ENCODE assay signal across 11 mouse cellular contexts in the genomic region with DNA sequence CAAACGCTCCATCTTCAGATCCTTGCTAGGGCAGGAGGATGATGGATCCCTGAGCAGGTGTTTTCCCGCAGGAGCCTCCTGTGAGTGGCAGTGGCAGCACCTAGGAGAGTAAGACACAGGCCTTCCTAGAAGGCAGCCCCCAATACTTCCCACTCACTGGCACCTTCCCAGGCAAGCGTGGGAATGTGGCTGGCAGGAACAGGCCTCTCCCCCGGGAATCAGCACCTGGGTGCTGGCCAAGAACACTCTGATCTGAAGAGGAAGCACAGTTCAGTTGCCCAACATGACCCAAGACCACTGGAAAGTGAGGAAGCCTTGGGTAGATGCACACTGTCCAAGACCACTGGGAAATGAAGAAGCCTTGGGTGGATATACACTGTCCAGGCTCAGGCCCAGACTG. TPM values are rescaled to one million over a fixed set of nuclear protein-coding genes. Genes with fewer than 3 reads are reported as not detected.
DNase-seq lines count a peak whose midpoint lies in the region; ATAC-seq and TF ChIP-seq lines count a peak whose summit lies in the region.
"Had no signal": no experiment of that assay in that cellular context is flagged by ENCODE, and none has a peak within 500 bp of the region (broad histone marks: within the 10 kb centered on the region; RNA-seq: fewer than 3 reads in every experiment).

No protein-coding gene starts in this region.

- peak; percentile 64 for TF ChIP-seq EP300 in lung, postnatal 0 days (IDR thresholded peaks at IDR 0.05)

- WGBS in hindbrain, embryonic 10.5 days: 85% methylated on average over 4 of the region's 4 CpGs
- WGBS in hindbrain, embryonic 11.5 days: 79% methylated on average over 4 of the region's 4 CpGs
- 82% methylated on average over 4 of the region's 4 CpGs for WGBS in heart, embryonic 10.5 days
- WGBS in lung, postnatal 0 days: 41% methylated on average over 4 of the region's 4 CpGs
- WGBS in forebrain, embryonic 12.5 days: 90% methylated on average over 4 of the region's 4 CpGs

- H3K36me3 ChIP-seq in hindbrain, embryonic 10.5 days: no peaks in the 10 kb centered on the region
- no peaks in the 10 kb centered on the region for H3K36me3 ChIP-seq in hindbrain, embryonic 11.5 days (ENCODE audit: control insufficient read depth, insufficient read depth, low read length)
- H3K36me3 ChIP-seq in heart, embryonic 10.5 days: no peaks in the 10 kb centered on the region
- H3K36me3 ChIP-seq in lung, postnatal 0 days (ENCODE audit: insufficient read depth, low read length): no peaks in the 10 kb centered on the region
- no peaks in the 10 kb centered on the region for H3K36me3 ChIP-seq in forebrain, embryonic 12.5 days (replicated peaks)
- H3K36me3 ChIP-seq: liver, embryonic 13.5 days had no signal

- peaks cover 34% of the 10 kb centered on the region for H3K4me1 ChIP-seq in hindbrain, embryonic 10.5 days (replicated peaks)
- no peaks in the 10 kb centered on the region for H3K4me1 ChIP-seq in hindbrain, embryonic 11.5 days (replicated peaks; ENCODE audit: control insufficient read depth, insufficient read depth, low read length)
- H3K4me1 ChIP-seq in heart, embryonic 10.5 days: peaks cover 41% of the 10 kb centered on the region
- peaks cover 48% of the 10 kb centered on the region for H3K4me1 ChIP-seq in lung, postnatal 0 days (ENCODE audit: insufficient read depth, low read depth, low read length)
- peaks cover 7% of the 10 kb centered on the region; the same call in 1 of the 2 replicates for H3K4me1 ChIP-seq in forebrain, embryonic 12.5 days

- 0 out of 2 replicates have a peak overlapping the region, but pooled peaks have one; percentile 46 for H3K27ac ChIP-seq in hindbrain, embryonic 10.5 days
- H3K27ac ChIP-seq in hindbrain, embryonic 11.5 days (ENCODE audit: low read depth, low read length): no peak overlapping the region
- H3K27ac ChIP-seq in heart, embryonic 10.5 days: 0 out of 2 replicates have a peak overlapping the region, but pooled peaks have one; percentile 32
- H3K27ac ChIP-seq in lung, postnatal 0 days (ENCODE audit: low read length): no peak overlapping the region
- H3K27ac ChIP-seq in forebrain, embryonic 12.5 days: no peak overlapping the region
- H3K27ac ChIP-seq: liver, embryonic 13.5 days had no signal

- no peak overlapping the region for H3K4me3 ChIP-seq in hindbrain, embryonic 10.5 days
- H3K4me3 ChIP-seq in hindbrain, embryonic 11.5 days (ENCODE audit: low read depth, low read length): no peak overlapping the region
- no peak overlapping the region for H3K4me3 ChIP-seq in heart, embryonic 10.5 days
- no peak overlapping the region for H3K4me3 ChIP-seq in lung, postnatal 0 days (ENCODE audit: low read depth, low read length)
- H3K4me3 ChIP-seq in forebrain, embryonic 12.5 days (replicated peaks): no peak overlapping the region
- H3K4me3 ChIP-seq: liver, embryonic 13.5 days had no signal

- no peak overlapping the region for H3K9ac ChIP-seq in hindbrain, embryonic 11.5 days (ENCODE audit: low read depth, low read length)
- no peak overlapping the region for H3K9ac ChIP-seq in lung, postnatal 0 days (replicated peaks; ENCODE audit: low read depth)
- no peak overlapping the region for H3K9ac ChIP-seq in forebrain, embryonic 12.5 days
- H3K9ac ChIP-seq: liver, embryonic 13.5 days had no signal

- DNase-seq in hindbrain, embryonic 10.5 days (ENCODE audit: low spot score): no peak
- DNase-seq in hindbrain, embryonic 11.5 days (ENCODE audit: low spot score): no peak
- peak; percentile 82 for DNase-seq in adrenal gland, postnatal 14 days
- DNase-seq in heart, embryonic 10.5 days (ENCODE audit: low spot score): no peak
- DNase-seq in lung, postnatal 0 days (ENCODE audit: low spot score): peak; percentile 66
- no peak for DNase-seq in thymus, adult 18-20 months
- DNase-seq in cerebellum, postnatal 36 days: no peak
- DNase-seq: liver, embryonic 13.5 days had no signal

- no peak for TF ChIP-seq CTCF in lung, postnatal 0 days (IDR thresholded peaks at IDR 0.05)

- no peaks in the 10 kb centered on the region; the same call in 1 of the 2 replicates for H3K27me3 ChIP-seq in hindbrain, embryonic 10.5 days (ENCODE audit: insufficient read depth, poor library complexity, severe bottlenecking)
- no peaks in the 10 kb centered on the region for H3K27me3 ChIP-seq in hindbrain, embryonic 11.5 days (ENCODE audit: control insufficient read depth, insufficient read depth, low read length)
- peaks cover 18% of the 10 kb centered on the region; the same call in 1 of the 2 replicates for H3K27me3 ChIP-seq in heart, embryonic 10.5 days (ENCODE audit: insufficient read depth, poor library complexity, severe bottlenecking)
- H3K27me3 ChIP-seq in lung, postnatal 0 days (replicated peaks; ENCODE audit: insufficient read depth, low read length): no peaks in the 10 kb centered on the region
- H3K27me3 ChIP-seq in forebrain, embryonic 12.5 days: no peaks in the 10 kb centered on the region
- H3K27me3 ChIP-seq: liver, embryonic 13.5 days had no signal

- no peak for ATAC-seq in hindbrain, embryonic 11.5 days (ENCODE audit: low FRiP score)
- ATAC-seq in lung, postnatal 0 days: peak; percentile 27; the same call in 1 of the 2 replicates
- no peak for ATAC-seq in forebrain, embryonic 12.5 days (ENCODE audit: low FRiP score)

- no peaks in the 10 kb centered on the region for H3K9me3 ChIP-seq in hindbrain, embryonic 10.5 days
- no peaks in the 10 kb centered on the region for H3K9me3 ChIP-seq in hindbrain, embryonic 11.5 days (ENCODE audit: control insufficient read depth, low read length)
- no peaks in the 10 kb centered on the region for H3K9me3 ChIP-seq in heart, embryonic 10.5 days
- no peaks in the 10 kb centered on the region for H3K9me3 ChIP-seq in lung, postnatal 0 days (ENCODE audit: low read length)
- H3K9me3 ChIP-seq in forebrain, embryonic 12.5 days: no peaks in the 10 kb centered on the region
- H3K9me3 ChIP-seq: liver, embryonic 13.5 days had no signal

- H3K4me2 ChIP-seq in hindbrain, embryonic 11.5 days (replicated peaks; ENCODE audit: low read depth, low read length): no peak overlapping the region
- no peak overlapping the region for H3K4me2 ChIP-seq in lung, postnatal 0 days (replicated peaks; ENCODE audit: low read depth, low read length)
- no peak overlapping the region for H3K4me2 ChIP-seq in forebrain, embryonic 12.5 days
- H3K4me2 ChIP-seq: liver, embryonic 13.5 days had no signal

RNA-seq across cellular contexts. Expression of gene Egfl7, which starts 24.7 kb away (rescaled TPM):
- polyA plus RNA-seq in hindbrain, embryonic 10.5 days (2016; fragmentation: Nextera tagmentation; extraction: Ambion mirVana): 78.3 and 101 TPM in 2 replicates
- polyA plus RNA-seq in hindbrain, embryonic 11.5 days (2014; fragmentation: Nextera tagmentation; extraction: Ambion mirVana): 62.7 and 65.2 TPM in 2 replicates
- 217 and 247 TPM in 2 replicates for total RNA-seq in adrenal gland, postnatal 14 days (2021)
- 164 and 186 TPM in 2 replicates for polyA plus RNA-seq in heart, embryonic 10.5 days (2016; fragmentation: Nextera tagmentation; extraction: Ambion mirVana)
- polyA plus RNA-seq in lung, postnatal 0 days (2015; fragmentation: Nextera tagmentation; extraction: Ambion mirVana): 412 and 467 TPM in 2 replicates
- 47.9 and 54.9 TPM in 2 replicates for polyA plus RNA-seq in forebrain, embryonic 12.5 days (2016; fragmentation: Nextera tagmentation; extraction: Ambion mirVana)

RNA-seq across cellular contexts. Expression of gene Gm20532, which starts 31.4 kb away (rescaled TPM):
- polyA plus RNA-seq in hindbrain, embryonic 10.5 days (2016; fragmentation: Nextera tagmentation; extraction: Ambion mirVana): not detected in 2 replicates
- polyA plus RNA-seq in hindbrain, embryonic 11.5 days (2014; fragmentation: Nextera tagmentation; extraction: Ambion mirVana): not detected in 2 replicates
- not detected in 2 replicates for total RNA-seq in adrenal gland, postnatal 14 days (2021)
- polyA plus RNA-seq in heart, embryonic 10.5 days (2016; fragmentation: Nextera tagmentation; extraction: Ambion mirVana): not detected in 2 replicates
- not detected in 2 replicates for polyA plus RNA-seq in lung, postnatal 0 days (2015; fragmentation: Nextera tagmentation; extraction: Ambion mirVana)
- not detected in 2 replicates for polyA plus RNA-seq in forebrain, embryonic 12.5 days (2016; fragmentation: Nextera tagmentation; extraction: Ambion mirVana)
- total RNA-seq: gastrocnemius, adult 8-10 months; neutrophil, adult 5-6 weeks had no signal
- polyA plus RNA-seq: liver, embryonic 13.5 days had no signal

RNA-seq across cellular contexts. Expression of gene Notch1, which starts 38.6 kb away (rescaled TPM):
- 39.1 and 46.4 TPM in 2 replicates for polyA plus RNA-seq in hindbrain, embryonic 10.5 days (2016; fragmentation: Nextera tagmentation; extraction: Ambion mirVana)
- 48.9 and 66.8 TPM in 2 replicates for polyA plus RNA-seq in hindbrain, embryonic 11.5 days (2014; fragmentation: Nextera tagmentation; extraction: Ambion mirVana)
- total RNA-seq in adrenal gland, postnatal 14 days (2021): 27.5 and 35.7 TPM in 2 replicates
- 13.2 and 16.6 TPM in 2 replicates for polyA plus RNA-seq in heart, embryonic 10.5 days (2016; fragmentation: Nextera tagmentation; extraction: Ambion mirVana)
- 11.8 and 14.7 TPM in 2 replicates for polyA plus RNA-seq in lung, postnatal 0 days (2015; fragmentation: Nextera tagmentation; extraction: Ambion mirVana)
- polyA plus RNA-seq in forebrain, embryonic 12.5 days (2016; fragmentation: Nextera tagmentation; extraction: Ambion mirVana): 49.5 and 61.8 TPM in 2 replicates

RNA-seq across cellular contexts. Expression of gene Agpat2, which starts 49.1 kb away (rescaled TPM):
- 12.3 and 13.5 TPM in 2 replicates for polyA plus RNA-seq in hindbrain, embryonic 10.5 days (2016; fragmentation: Nextera tagmentation; extraction: Ambion mirVana)
- 7.3 and 7.5 TPM in 2 replicates for polyA plus RNA-seq in hindbrain, embryonic 11.5 days (2014; fragmentation: Nextera tagmentation; extraction: Ambion mirVana)
- total RNA-seq in adrenal gland, postnatal 14 days (2021): 271 and 405 TPM in 2 replicates
- polyA plus RNA-seq in heart, embryonic 10.5 days (2016; fragmentation: Nextera tagmentation; extraction: Ambion mirVana): 20.4 and 28.9 TPM in 2 replicates
- 59.5 and 72.8 TPM in 2 replicates for polyA plus RNA-seq in lung, postnatal 0 days (2015; fragmentation: Nextera tagmentation; extraction: Ambion mirVana)
- 5.4 and 6.7 TPM in 2 replicates for polyA plus RNA-seq in forebrain, embryonic 12.5 days (2016; fragmentation: Nextera tagmentation; extraction: Ambion mirVana)

Comparison
In these comparisons a context has a peak if more than half of its experiments do, and no peak if none do; other contexts are left out.
1. H3K27ac ChIP-seq: peak in hindbrain, embryonic 10.5 days (single experiment) and heart, embryonic 10.5 days (single experiment); none in hindbrain, embryonic 11.5 days (single experiment), lung, postnatal 0 days (single experiment) and forebrain, embryonic 12.5 days (single experiment).
2. DNase-seq: peak in adrenal gland, postnatal 14 days (single experiment) and lung, postnatal 0 days (single experiment); none in hindbrain, embryonic 10.5 days (single experiment), hindbrain, embryonic 11.5 days (single experiment), heart, embryonic 10.5 days (single experiment), thymus, adult 18-20 months (0 of 2) and cerebellum, postnatal 36 days (0 of 2).